Mouse (Mus musculus): ENCODE measurements around the gene Ppox.
A peak's percentile ranks its signal among the peaks of the same experiment; 100 is the strongest.

The Ppox gene

GRCm38 (mm10) chr1:171285096-171285892, 4.3 kb upstream of the Ppox start:
- no peak for DNase-seq

- DNase-seq: no peak
These were observed 3.5 kb upstream of the Ppox start for GRCm38 (mm10) chr1:171284491-171284890.

GRCm38 (mm10) chr1:171283188-171284160, 2.5 kb upstream of the Ppox start:
- no peak for DNase-seq

GRCm38 (mm10) chr1:171282086-171282805, 1.3 kb upstream of the Ppox start:
- no peak for DNase-seq

- peak; percentile 76 for DNase-seq
These were observed 540 bp upstream of the Ppox start for GRCm38 (mm10) chr1:171281528-171281923.

- DNase-seq: no peak
These were observed 603 bp downstream of the Ppox start for GRCm38 (mm10) chr1:171280250-171280915.

GRCm38 (mm10) chr1:171279721-171280120, 1.3 kb downstream of the Ppox start:
- peak; percentile 2 for DNase-seq

- peak; percentile 2 for DNase-seq
These were observed 1.8 kb downstream of the Ppox start for GRCm38 (mm10) chr1:171279012-171279705.

GRCm38 (mm10) chr1:171278436-171278835, 2.5 kb downstream of the Ppox start:
- DNase-seq: peak; percentile 3

- no peak for DNase-seq
These were observed 3.2 kb downstream of the Ppox start for GRCm38 (mm10) chr1:171277736-171278135.

GRCm38 (mm10) chr1:171276110-171276748, 4.8 kb downstream of the Ppox start:
- no peak for DNase-seq

- no peak for DNase-seq
These were observed 5.7 kb downstream of the Ppox start for GRCm38 (mm10) chr1:171275144-171275734.

- no peak for DNase-seq
These were observed 6.8 kb downstream of the Ppox start for GRCm38 (mm10) chr1:171274171-171274570.

- DNase-seq: no peak
These were observed 8.9 kb downstream of the Ppox start for GRCm38 (mm10) chr1:171272086-171272485.

- DNase-seq: no peak
These were observed 9.4 kb downstream of the Ppox start for GRCm38 (mm10) chr1:171271622-171272021.

- DNase-seq: no peak
These were observed 9.8 kb downstream of the Ppox start for GRCm38 (mm10) chr1:171271196-171271595.

GRCm38 (mm10) chr1:171270573-171270900, 10.4 kb downstream of the Ppox start:
- no peak for DNase-seq

GRCm38 (mm10) chr1:171269848-171270572, 11.0 kb downstream of the Ppox start, which contains the start of gene B4galt3:
TSS of gene B4galt3 (plus strand) at chr1:171270328.
- DNase-seq: peak; percentile 95

GRCm38 (mm10) chr1:171268341-171268740, 12.6 kb downstream of the Ppox start:
- no peak for DNase-seq

All from right cerebral cortex, postnatal 25 days (tissue).